Mouse (Mus musculus) cerebellum, adult 2 months (tissue): ENCODE data around the gene Tsen15.
A peak's percentile ranks its signal among the peaks of the same experiment; 100 is the strongest.

Experiments used
- CTCF ChIP-seq: fragments of 200-500 bp; IDR thresholded peaks from 2 replicates; pipeline ENCODE4 v1.5.1; 2011; ENCODE audit warnings: low read depth, mild to moderate bottlenecking, control low read depth, low read length, moderate library complexity, borderline replicate concordance; ENCODE audit not compliant: insufficient read depth
- POLR2A ChIP-seq: fragments of 200-500 bp; IDR thresholded peaks from 2 replicates; pipeline ENCODE4 v1.6.1; 2011; ENCODE audit warnings: low read length, control low read depth, borderline replicate concordance; ENCODE audit not compliant: insufficient read depth

GRCm38 (mm10) chr1:152386188-152386835, at the start of gene Tsen15:
- TF ChIP-seq CTCF: no peak
- peak; percentile 59 for TF ChIP-seq POLR2A
